Mouse (Mus musculus) mesoderm, embryonic 11.5 days (tissue): Measurements from ENCODE around the gene Rundc3b.
A peak's percentile ranks its signal among the peaks of the same experiment; 100 is the strongest.

Experiments
- DNase-seq: peaks from one replicate; pipeline ENCODE4 v3.0.0-alpha.2; 2012; ENCODE audit warnings: low read depth, low spot score

Gene Rundc3b

GRCm38 (mm10) chr5:8622596-8623231, at the start of gene Rundc3b:
Gene Rundc3b, minus strand, starts transcription at chr5:8622952.
- DNase-seq = peak; percentile 94

- no peak for DNase-seq
Observed at GRCm38 (mm10) chr5:8669606-8670005, 46.9 kb upstream of the Rundc3b start.

- DNase-seq = no peak
Observed at GRCm38 (mm10) chr5:8667758-8668474, 45.2 kb upstream of the Rundc3b start.

- DNase-seq = peak; percentile 6
Observed at GRCm38 (mm10) chr5:8664678-8665077, 41.9 kb upstream of the Rundc3b start.

- no peak for DNase-seq
Observed at GRCm38 (mm10) chr5:8660738-8661151, 38.0 kb upstream of the Rundc3b start.

GRCm38 (mm10) chr5:8659911-8660737, 37.4 kb upstream of the Rundc3b start, which contains the start of gene Abcb1a:
Gene Abcb1a, plus strand, starts transcription at chr5:8660077.
- peak; percentile 15 for DNase-seq

GRCm38 (mm10) chr5:8652085-8652484, 29.3 kb upstream of the Rundc3b start:
- no peak for DNase-seq

GRCm38 (mm10) chr5:8648774-8649173, 26.0 kb upstream of the Rundc3b start:
- no peak for DNase-seq

- no peak for DNase-seq
Observed at GRCm38 (mm10) chr5:8648300-8648699, 25.5 kb upstream of the Rundc3b start.

GRCm38 (mm10) chr5:8634489-8634975, 11.8 kb upstream of the Rundc3b start:
- DNase-seq = no peak

- DNase-seq = no peak
Observed at GRCm38 (mm10) chr5:8632901-8633300, 10.1 kb upstream of the Rundc3b start.

- DNase-seq = peak; percentile 58
Observed at GRCm38 (mm10) chr5:8622071-8622595, 619 bp downstream of the Rundc3b start.

- DNase-seq = no peak
Observed at GRCm38 (mm10) chr5:8571118-8571517, 51.6 kb downstream of the Rundc3b start.

- no peak for DNase-seq
Observed at GRCm38 (mm10) chr5:8566867-8567266, 55.9 kb downstream of the Rundc3b start.

- DNase-seq = no peak
Observed at GRCm38 (mm10) chr5:8544512-8544911, 78.2 kb downstream of the Rundc3b start.

GRCm38 (mm10) chr5:8542631-8543207, 80.0 kb downstream of the Rundc3b start:
- no peak for DNase-seq

- no peak for DNase-seq
Observed at GRCm38 (mm10) chr5:8541120-8542117, 81.3 kb downstream of the Rundc3b start.

- no peak for DNase-seq
Observed at GRCm38 (mm10) chr5:8519006-8519405, 103.7 kb downstream of the Rundc3b start.

- no peak for DNase-seq
Observed at GRCm38 (mm10) chr5:8491778-8492177, 131.0 kb downstream of the Rundc3b start.

GRCm38 (mm10) chr5:8489471-8490110, 133.2 kb downstream of the Rundc3b start:
- DNase-seq = peak; percentile 21
